Mouse (Mus musculus) neutrophil, adult 5-6 weeks (primary cell): ENCODE results near the gene Slc22a4. TPM values are rescaled to one million over a fixed set of nuclear protein-coding genes. Genes with fewer than 3 reads are reported as not detected.
"Not testable (repeated sequence)": the region's sequence is repeated elsewhere in the genome, so short reads cannot be mapped to it uniquely, and the experiment has no call there.

ENCODE experiments used
- ATAC-seq: fragments of 151-379, 151-347 bp; 2 replicates; pipeline ENCODE4 v1.8.0; 2017; ENCODE audit warnings: mild to moderate bottlenecking, moderate TSS enrichment; ENCODE audit not compliant: insufficient number of reproducible peaks, poor library complexity, low FRiP score, severe bottlenecking; ENCODE audit errors: extremely low read depth
- total RNA-seq: library from RNA; stranded (forward); fragments of 200-1000 nt; gene quantifications from 2 replicates; pipeline ENCODE4 v1.2.3, GENCODE M21; 2017

Slc22a4 gene
- total RNA-seq, 1 experiment from 2014 or later = 2.9 TPM

DNA sequence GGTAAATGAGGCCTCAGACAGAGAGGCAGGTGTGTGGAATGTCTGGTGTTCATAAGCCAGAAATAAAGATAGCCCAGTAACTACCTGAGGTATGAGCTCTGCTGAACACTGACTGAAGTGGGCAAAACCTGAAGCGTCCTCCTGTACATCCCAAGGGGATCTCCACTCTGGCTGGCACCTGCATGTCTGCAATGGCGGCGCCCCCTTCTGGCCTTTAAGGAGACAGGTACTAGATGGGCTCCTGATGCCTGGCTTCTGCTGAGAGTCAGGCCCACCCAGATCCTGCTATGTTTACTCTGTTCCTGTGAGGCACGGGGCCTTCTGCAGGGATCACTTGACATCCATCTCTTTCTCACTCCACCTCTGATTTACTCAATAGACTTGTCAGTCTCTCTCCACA, 69.7 kb downstream of the Slc22a4 start:
- ATAC-seq = not testable (repeated sequence)

GRCm38 (mm10) chr11:53956636-53957035, 71.3 kb downstream of the Slc22a4 start:
- no peak for ATAC-seq

- ATAC-seq = no peak
Measured at GRCm38 (mm10) chr11:53954653-53955052, 73.2 kb downstream of the Slc22a4 start.

DNA sequence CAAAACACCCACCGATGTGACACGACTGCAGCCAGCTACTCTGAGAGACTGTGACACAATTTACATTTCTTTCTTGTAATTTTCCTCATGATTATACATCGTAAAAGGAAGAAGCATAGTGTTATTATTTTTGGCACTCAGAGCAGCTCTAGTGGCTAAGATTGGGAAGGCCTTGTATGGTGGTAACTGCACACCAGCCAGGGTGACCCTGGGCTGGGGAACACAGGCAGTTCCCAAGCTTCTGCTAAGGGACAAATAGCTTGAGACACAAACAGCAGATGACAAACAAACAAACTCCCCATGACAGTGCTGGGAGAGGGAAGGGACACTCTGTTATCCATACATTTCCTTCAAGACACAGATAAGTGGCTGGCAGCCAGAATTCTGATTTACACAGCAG, 77.8 kb downstream of the Slc22a4 start:
- ATAC-seq = not testable (repeated sequence)

Other genes with a start within 250 kb of the Slc22a4 start
- 10.1 and 12.6 TPM in 2 replicates for gene Gm12216, start 168.8 kb downstream of the Slc22a4 start, total RNA-seq
- gene Slc22a5, start 136.4 kb downstream of the Slc22a4 start, total RNA-seq = 7.7 and 10.0 TPM in 2 replicates
- gene Slc22a21, start 47.8 kb downstream of the Slc22a4 start, total RNA-seq = 0.12 TPM in 1 of 2 replicates, not detected in the other
- 2.1 and 2.3 TPM in 2 replicates for gene Pdlim4, start 40.9 kb upstream of the Slc22a4 start, total RNA-seq
- not detected in 2 replicates for gene P4ha2, start 72.0 kb upstream of the Slc22a4 start, total RNA-seq
- not detected in 2 replicates for gene Csf2, start 221.6 kb upstream of the Slc22a4 start, total RNA-seq
- gene Il3, start 239.2 kb upstream of the Slc22a4 start, total RNA-seq = not detected in 2 replicates